ENCODE assay signal across 9 mouse cellular contexts in the genomic region with DNA sequence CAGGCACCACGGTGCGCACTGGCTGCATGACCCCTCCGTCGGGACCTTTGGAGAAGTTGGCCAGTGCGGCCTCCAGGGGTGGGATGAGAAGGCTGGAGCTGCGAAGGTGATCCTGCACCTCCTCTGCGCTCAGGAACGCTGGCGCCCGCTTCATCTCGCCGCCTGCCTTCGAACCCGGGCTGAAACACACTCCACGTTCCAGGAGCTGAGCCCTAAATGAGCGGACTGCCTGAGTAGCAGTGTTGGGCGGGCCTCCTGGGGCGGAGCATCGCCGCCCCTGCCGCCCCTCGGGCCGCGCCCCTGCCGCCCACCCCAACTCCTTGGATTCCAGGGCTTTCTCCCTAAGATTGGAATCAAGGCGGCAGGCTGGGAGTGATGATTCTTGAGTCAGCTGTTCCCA. TPM values are rescaled to one million over a fixed set of nuclear protein-coding genes. Genes with fewer than 3 reads are reported as not detected.
A peak's percentile ranks its signal among the peaks of the same experiment; 100 is the strongest.
DNase-seq lines count a peak whose midpoint lies in the region; ATAC-seq and TF ChIP-seq lines count a peak whose summit lies in the region.
"Had no signal": no experiment of that assay in that cellular context is flagged by ENCODE, and none has a peak within 500 bp of the region (broad histone marks: within the 10 kb centered on the region; RNA-seq: fewer than 3 reads in every experiment).

A gene (minus strand): TSS at position 341 of the 400 bp plus-strand sequence.

- no peak for ATAC-seq in forebrain, embryonic 12.5 days (ENCODE audit: low FRiP score)
- no peak for ATAC-seq in midbrain, embryonic 13.5 days
- no peak for ATAC-seq in megakaryocyte-erythroid progenitor cell, adult 5-6 weeks (replicated peaks; ENCODE audit: low FRiP score, low TSS enrichment, poor library complexity, severe bottlenecking)
- no peak for ATAC-seq in granulocyte monocyte progenitor cell, adult 5-6 weeks (replicated peaks; ENCODE audit: poor library complexity, severe bottlenecking)
- no peak for ATAC-seq in CD4-positive, CD25-positive, alpha-beta regulatory T cell, adult 4 months

- TF ChIP-seq CTCF in liver, adult 2 months (IDR thresholded peaks at IDR 0.05; ENCODE audit: low read depth, low read length): no peak

- no peak within 1 kb of the TSS for H3K27ac ChIP-seq in liver, adult 2 months (replicated peaks; ENCODE audit: insufficient read depth, low read depth, low read length)
- H3K27ac ChIP-seq in forebrain, embryonic 12.5 days: no peak within 1 kb of the TSS
- no peak within 1 kb of the TSS for H3K27ac ChIP-seq in midbrain, embryonic 13.5 days

- H3K79me2 ChIP-seq in liver, adult 2 months (ENCODE audit: control insufficient read depth, insufficient read depth, low read length): no peaks in the 10 kb centered on the region

- DNase-seq in liver, adult 2 months (ENCODE audit: extremely low read depth, low read depth, low spot score): no peak
- no peak for DNase-seq in liver
- peak in 1 of 2 experiments; percentile 54 for DNase-seq in layer of hippocampus, postnatal 10 days (ENCODE audit: low spot score in 2 of 2)

- TF ChIP-seq POLR2A in liver, adult 2 months (IDR thresholded peaks at IDR 0.05; ENCODE audit: extremely low read depth, insufficient read depth, low read length): no peak

- no peaks in the 10 kb centered on the region for H3K36me3 ChIP-seq in liver, adult 2 months (ENCODE audit: control insufficient read depth, insufficient read depth, low read length)
- H3K36me3 ChIP-seq in forebrain, embryonic 12.5 days (replicated peaks): no peaks in the 10 kb centered on the region
- no peaks in the 10 kb centered on the region for H3K36me3 ChIP-seq in midbrain, embryonic 13.5 days

- no peaks in the 10 kb centered on the region for H3K27me3 ChIP-seq in liver, adult 2 months (ENCODE audit: control insufficient read depth, insufficient read depth, low read length)
- H3K27me3 ChIP-seq in forebrain, embryonic 12.5 days: peaks cover 43% of the 10 kb centered on the region
- H3K27me3 ChIP-seq in midbrain, embryonic 13.5 days: peaks cover 47% of the 10 kb centered on the region

- peak within 1 kb of the TSS; percentile 1 for H3K4me3 ChIP-seq in liver, adult 2 months (ENCODE audit: insufficient read depth, low read depth, low read length)
- H3K4me3 ChIP-seq in forebrain, embryonic 12.5 days (replicated peaks): peak within 1 kb of the TSS; percentile 25
- peak within 1 kb of the TSS; percentile 37 for H3K4me3 ChIP-seq in midbrain, embryonic 13.5 days (replicated peaks)
- H3K4me3 ChIP-seq: megakaryocyte, embryonic 14.5 days had no signal

- H3K9me3 ChIP-seq in forebrain, embryonic 12.5 days: no peaks in the 10 kb centered on the region
- no peaks in the 10 kb centered on the region for H3K9me3 ChIP-seq in midbrain, embryonic 13.5 days

- peak within 1 kb of the TSS; percentile 1; the same call in 1 of the 2 replicates for H3K9ac ChIP-seq in liver, adult 2 months (ENCODE audit: low read depth, low read length)
- no peak within 1 kb of the TSS; the same call in 1 of the 2 replicates for H3K9ac ChIP-seq in forebrain, embryonic 12.5 days
- H3K9ac ChIP-seq in midbrain, embryonic 13.5 days (replicated peaks): no peak within 1 kb of the TSS

- peak within 1 kb of the TSS; percentile 48 for H3K4me2 ChIP-seq in forebrain, embryonic 12.5 days
- H3K4me2 ChIP-seq in midbrain, embryonic 13.5 days (replicated peaks): peak within 1 kb of the TSS; percentile 53

- WGBS in liver, adult 2 months: 18% methylated on average over 26 of the region's 26 CpGs
- 2% methylated on average over 26 of the region's 26 CpGs for WGBS in forebrain, embryonic 12.5 days
- WGBS in midbrain, embryonic 13.5 days: 4% methylated on average over 26 of the region's 26 CpGs

- H3K4me1 ChIP-seq in liver, adult 2 months (ENCODE audit: control insufficient read depth, insufficient read depth, low read length): peaks cover 5% of the 10 kb centered on the region
- peaks cover 14% of the 10 kb centered on the region for H3K4me1 ChIP-seq in forebrain, embryonic 12.5 days
- peaks cover 18% of the 10 kb centered on the region for H3K4me1 ChIP-seq in midbrain, embryonic 13.5 days (replicated peaks)

RNA-seq across cellular contexts. Expression of the gene that starts here (rescaled TPM):
- 1.0 and 1.4 TPM in 2 replicates for total RNA-seq in liver, adult 2 months (2014; rRNA removed)
- polyA plus RNA-seq in liver, adult 2 months (2012; rRNA removed): 1.0 and 2.0 TPM in 2 replicates
- polyA plus RNA-seq in forebrain, embryonic 12.5 days (2016; fragmentation: Nextera tagmentation; extraction: Ambion mirVana): 17.1 and 25.4 TPM in 2 replicates
- total RNA-seq in layer of hippocampus, postnatal 10 days (2021): 100 to 1,000 TPM; 629 to 700 TPM
- 27.5 and 29.1 TPM in 2 replicates for polyA plus RNA-seq in midbrain, embryonic 13.5 days (2015; fragmentation: Nextera tagmentation; extraction: Ambion mirVana)
- total RNA-seq in megakaryocyte-erythroid progenitor cell, adult 5-6 weeks (2014; fragmentation: Nextera tagmentation): not detected in 2 replicates
- not detected in 2 replicates for total RNA-seq in megakaryocyte-erythroid progenitor cell, adult 5-6 weeks (2017)
- not detected in 2 replicates for total RNA-seq in granulocyte monocyte progenitor cell, adult 5-6 weeks (2014; fragmentation: Nextera tagmentation)
- not detected in 2 replicates for total RNA-seq in granulocyte monocyte progenitor cell, adult 5-6 weeks (2017)
- not detected for polyA plus RNA-seq in CD4-positive, CD25-positive, alpha-beta regulatory T cell, adult 4 months (2017; shearing (Covaris generic))

Comparison
In these comparisons a context has a peak if more than half of its experiments do, and no peak if none do; other contexts are left out.
1. RNA of the gene that starts here (total RNA-seq): 629 to 700 TPM in layer of hippocampus, postnatal 10 days; 1.0 to 1.4 TPM in liver, adult 2 months, not detected in megakaryocyte-erythroid progenitor cell, adult 5-6 weeks and not detected in granulocyte monocyte progenitor cell, adult 5-6 weeks; every median in the first group is over 100 times any median in the second.
2. Peak in every context shown above with its lines, with median percentiles within 50 percentile points of each other: H3K4me3 ChIP-seq.